Comparison of ENCODE assay signal across 10 mouse cellular contexts in genomic region chr14:34106389-34107062, GRCm38 (mm10). TPM values are rescaled to one million over a fixed set of nuclear protein-coding genes. Genes with fewer than 3 reads are reported as not detected.
DNase-seq lines count a peak whose midpoint lies in the region; ATAC-seq and TF ChIP-seq lines count a peak whose summit lies in the region.
"Had no signal": no experiment of that assay in that cellular context is flagged by ENCODE, and none has a peak within 500 bp of the region (broad histone marks: within the 10 kb centered on the region; RNA-seq: fewer than 3 reads in every experiment).

No protein-coding gene starts in this region.

- H3K4me2 ChIP-seq in forebrain, postnatal 0 days (ENCODE audit: low read depth) = no peak overlapping the region
- H3K4me2 ChIP-seq in forebrain, embryonic 14.5 days (ENCODE audit: low read length) = no peak overlapping the region
- no peak overlapping the region for H3K4me2 ChIP-seq in stomach, postnatal 0 days (replicated peaks; ENCODE audit: low read depth)
- H3K4me2 ChIP-seq: neural tube, embryonic 12.5 days had no signal

- 55% methylated on average over 12 of the region's 12 CpGs for WGBS in forebrain, postnatal 0 days
- 65% methylated on average over 11 of the region's 12 CpGs for WGBS in forebrain, embryonic 14.5 days
- WGBS in stomach, postnatal 0 days = 54% methylated on average over 12 of the region's 12 CpGs

- no peak overlapping the region for H3K9ac ChIP-seq in forebrain, postnatal 0 days
- H3K9ac ChIP-seq in forebrain, embryonic 14.5 days (ENCODE audit: low read length) = no peak overlapping the region
- no peak overlapping the region for H3K9ac ChIP-seq in stomach, postnatal 0 days (ENCODE audit: low read length)
- H3K9ac ChIP-seq: neural tube, embryonic 12.5 days had no signal

- no peak for DNase-seq in forebrain, postnatal 0 days
- no peak for DNase-seq in forebrain, embryonic 14.5 days (ENCODE audit: low spot score)
- peak; percentile 43 for DNase-seq in ovary, postnatal 14 days (ENCODE audit: low spot score)
- DNase-seq in ovary, adult 18-20 months (ENCODE audit: low spot score) = no peak
- DNase-seq in embryo, embryonic 10 days (ENCODE audit: low spot score) = peak; percentile 46
- peak; percentile 21 to 80 for DNase-seq in kidney, postnatal 36 days
- DNase-seq in stomach, postnatal 0 days (ENCODE audit: low spot score) = peak; percentile 65
- DNase-seq in T-cell, adult 2 months (ENCODE audit: low spot score) = no peak

- H3K27me3 ChIP-seq in forebrain, postnatal 0 days (ENCODE audit: insufficient read depth, low read length) = no peaks in the 10 kb centered on the region
- no peaks in the 10 kb centered on the region for H3K27me3 ChIP-seq in forebrain, embryonic 14.5 days (replicated peaks; ENCODE audit: control insufficient read depth, insufficient read depth, low read length)
- H3K27me3 ChIP-seq in stomach, postnatal 0 days (ENCODE audit: control insufficient read depth, insufficient read depth, low read length) = no peaks in the 10 kb centered on the region
- H3K27me3 ChIP-seq: neural tube, embryonic 12.5 days had no signal

- no peaks in the 10 kb centered on the region for H3K36me3 ChIP-seq in forebrain, postnatal 0 days (ENCODE audit: insufficient read depth)
- H3K36me3 ChIP-seq in forebrain, embryonic 14.5 days (ENCODE audit: control insufficient read depth, insufficient read depth, low read length) = no peaks in the 10 kb centered on the region
- H3K36me3 ChIP-seq in stomach, postnatal 0 days (ENCODE audit: control insufficient read depth, insufficient read depth, low read length) = no peaks in the 10 kb centered on the region
- H3K36me3 ChIP-seq: neural tube, embryonic 12.5 days had no signal

- no peak for TF ChIP-seq EP300 in stomach, postnatal 0 days (optimal IDR thresholded peaks at IDR 0.05)

- no peaks in the 10 kb centered on the region for H3K4me1 ChIP-seq in forebrain, postnatal 0 days (ENCODE audit: insufficient read depth)
- no peaks in the 10 kb centered on the region for H3K4me1 ChIP-seq in forebrain, embryonic 14.5 days (ENCODE audit: control insufficient read depth, insufficient read depth, low read length)
- H3K4me1 ChIP-seq in stomach, postnatal 0 days (replicated peaks; ENCODE audit: control insufficient read depth, insufficient read depth) = peaks cover 3% of the 10 kb centered on the region; the same call in 1 of the 2 replicates
- H3K4me1 ChIP-seq: neural tube, embryonic 12.5 days had no signal

- peak; percentile 55 for TF ChIP-seq CTCF in forebrain, postnatal 0 days (IDR thresholded peaks at IDR 0.05; ENCODE audit: low read depth)
- peak; percentile 77 for TF ChIP-seq CTCF in stomach, postnatal 0 days (IDR thresholded peaks at IDR 0.05; ENCODE audit: low read depth)

- ATAC-seq in forebrain, postnatal 0 days = no peak
- ATAC-seq in forebrain, embryonic 14.5 days = no peak
- no peak for ATAC-seq in stomach, postnatal 0 days (ENCODE audit: low FRiP score, low TSS enrichment)

- H3K9me3 ChIP-seq in forebrain, postnatal 0 days (ENCODE audit: low read length) = no peaks in the 10 kb centered on the region
- no peaks in the 10 kb centered on the region for H3K9me3 ChIP-seq in forebrain, embryonic 14.5 days (replicated peaks; ENCODE audit: control insufficient read depth, low read length)
- no peaks in the 10 kb centered on the region for H3K9me3 ChIP-seq in stomach, postnatal 0 days (ENCODE audit: control insufficient read depth, low read length)
- H3K9me3 ChIP-seq: neural tube, embryonic 12.5 days had no signal

- H3K4me3 ChIP-seq in forebrain, postnatal 0 days (ENCODE audit: low read depth, low read length) = no peak overlapping the region
- no peak overlapping the region for H3K4me3 ChIP-seq in forebrain, embryonic 14.5 days (ENCODE audit: low read depth, low read length)
- no peak overlapping the region for H3K4me3 ChIP-seq in stomach, postnatal 0 days (ENCODE audit: low read depth, low read length)
- H3K4me3 ChIP-seq: neural tube, embryonic 12.5 days had no signal

- H3K27ac ChIP-seq in forebrain, postnatal 0 days (ENCODE audit: low read depth, low read length) = no peak overlapping the region
- no peak overlapping the region for H3K27ac ChIP-seq in forebrain, embryonic 14.5 days (ENCODE audit: low read depth, low read length)
- H3K27ac ChIP-seq in stomach, postnatal 0 days (replicated peaks) = no peak overlapping the region
- H3K27ac ChIP-seq: neural tube, embryonic 12.5 days had no signal

RNA-seq across cellular contexts. Expression of gene A630023A22Rik, which starts 4.0 kb away (rescaled TPM):
- total RNA-seq in forebrain, postnatal 0 days (2014; rRNA removed) = not detected in 2 replicates
- polyA plus RNA-seq in forebrain, postnatal 0 days (2015; fragmentation: Nextera tagmentation; extraction: Ambion mirVana) = not detected in 2 replicates
- polyA plus RNA-seq in forebrain, embryonic 14.5 days (2014; fragmentation: Nextera tagmentation; extraction: Ambion mirVana) = not detected in 2 replicates
- 0.15 and 0.24 TPM in 2 replicates for polyA plus RNA-seq in stomach, postnatal 0 days (2015; fragmentation: Nextera tagmentation; extraction: Ambion mirVana)
- total RNA-seq: heart, postnatal 36 days had no signal
- polyA plus RNA-seq: neural tube, embryonic 12.5 days had no signal

RNA-seq across cellular contexts. Expression of gene Anxa8, which starts 20.7 kb away (rescaled TPM):
- total RNA-seq in forebrain, postnatal 0 days (2014; rRNA removed) = 0.14 and 0.54 TPM in 2 replicates
- polyA plus RNA-seq in forebrain, postnatal 0 days (2015; fragmentation: Nextera tagmentation; extraction: Ambion mirVana) = 0.40 and 0.63 TPM in 2 replicates
- not detected in 2 replicates for polyA plus RNA-seq in forebrain, embryonic 14.5 days (2014; fragmentation: Nextera tagmentation; extraction: Ambion mirVana)
- 65.7 and 66.2 TPM in 2 replicates for polyA plus RNA-seq in stomach, postnatal 0 days (2015; fragmentation: Nextera tagmentation; extraction: Ambion mirVana)

RNA-seq across cellular contexts. Expression of gene Npy4r, which starts 45.8 kb away (rescaled TPM):
- 0.08 and 0.19 TPM in 2 replicates for total RNA-seq in forebrain, postnatal 0 days (2014; rRNA removed)
- 0.05 and 0.10 TPM in 2 replicates for polyA plus RNA-seq in forebrain, postnatal 0 days (2015; fragmentation: Nextera tagmentation; extraction: Ambion mirVana)
- polyA plus RNA-seq in forebrain, embryonic 14.5 days (2014; fragmentation: Nextera tagmentation; extraction: Ambion mirVana) = 0.05 and 0.07 TPM in 2 replicates
- polyA plus RNA-seq in stomach, postnatal 0 days (2015; fragmentation: Nextera tagmentation; extraction: Ambion mirVana) = 0.22 and 0.24 TPM in 2 replicates

RNA-seq across cellular contexts. Expression of gene Antxrl, which starts 54.0 kb away (rescaled TPM):
- not detected in 2 replicates for total RNA-seq in forebrain, postnatal 0 days (2014; rRNA removed)
- not detected in 2 replicates for polyA plus RNA-seq in forebrain, postnatal 0 days (2015; fragmentation: Nextera tagmentation; extraction: Ambion mirVana)
- polyA plus RNA-seq in forebrain, embryonic 14.5 days (2014; fragmentation: Nextera tagmentation; extraction: Ambion mirVana) = not detected in 2 replicates
- not detected in 2 replicates for polyA plus RNA-seq in stomach, postnatal 0 days (2015; fragmentation: Nextera tagmentation; extraction: Ambion mirVana)
- total RNA-seq: heart, postnatal 36 days had no signal
- polyA plus RNA-seq: neural tube, embryonic 12.5 days had no signal

Comparison
In these comparisons a context has a peak if more than half of its experiments do, and no peak if none do; other contexts are left out.
1. DNase-seq: peak in ovary, postnatal 14 days (single experiment), embryo, embryonic 10 days (single experiment), kidney, postnatal 36 days (2 of 2) and stomach, postnatal 0 days (single experiment); none in forebrain, postnatal 0 days (single experiment), forebrain, embryonic 14.5 days (single experiment), ovary, adult 18-20 months (single experiment) and T-cell, adult 2 months (single experiment).
2. RNA of gene Anxa8, which starts 20.7 kb away (polyA plus RNA-seq): 65.7 to 66.2 TPM in stomach, postnatal 0 days; 0.40 to 0.63 TPM in forebrain, postnatal 0 days and not detected in forebrain, embryonic 14.5 days; every median in the first group is over 10 times any median in the second.